Mouse (Mus musculus) liver (tissue): ENCODE data around the gene Dbil5.
"Not testable (repeated sequence)": the region's sequence is repeated elsewhere in the genome, so short reads cannot be mapped to it uniquely, and the experiment has no call there.

Experiments used
- DNase-seq: peaks from one replicate; pipeline ENCODE4 v3.0.0-alpha.2; 2020; ENCODE audit warnings: mixed read lengths

The Dbil5 gene

DNA sequence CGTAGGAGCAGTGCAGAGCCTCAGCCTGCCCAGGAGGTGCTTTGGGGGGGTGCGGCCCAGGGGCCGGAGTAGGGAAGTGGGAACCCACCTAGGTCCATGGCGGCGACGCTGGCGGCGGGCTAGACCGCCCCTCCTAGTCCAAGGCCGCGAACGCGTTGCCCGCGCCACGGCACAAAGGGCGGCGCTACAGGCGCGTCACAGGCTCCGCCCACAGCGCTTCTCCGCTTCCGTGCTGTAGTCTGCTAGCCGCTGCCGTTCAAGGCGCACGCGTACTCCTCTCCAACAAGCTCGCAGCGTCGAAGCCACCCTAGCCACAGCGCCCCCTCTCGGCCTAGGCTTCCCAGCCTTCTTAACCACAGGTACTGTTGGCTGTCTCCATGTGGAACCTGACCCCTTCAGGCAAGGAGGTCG, at the start of gene Dbil5, which contains the start of gene Gemin4:
Gene Dbil5, plus strand, starts transcription at position 219 of the 411 bp plus-strand sequence.
Gene Gemin4, minus strand, starts transcription at position 275 of the 411 bp plus-strand sequence.
- DNase-seq, result peak; percentile 97

DNA sequence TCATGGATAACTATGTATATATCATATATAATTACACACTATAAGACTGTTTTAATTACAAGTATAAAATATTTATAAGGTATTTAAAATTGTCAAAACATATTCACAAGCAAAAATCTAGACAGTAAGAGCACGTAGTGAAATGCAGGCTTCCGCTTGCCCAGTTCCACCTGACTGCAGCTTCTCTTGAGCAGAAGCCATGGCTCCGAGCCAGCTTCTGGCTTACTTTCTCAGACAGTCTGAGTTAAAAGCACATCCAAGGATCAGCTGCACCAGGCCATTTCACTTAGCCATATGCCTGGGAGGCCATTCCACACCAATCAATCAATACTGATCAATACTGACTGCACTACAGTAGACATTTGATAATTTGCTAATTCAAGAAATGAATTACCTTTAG, 48.4 kb upstream of the Dbil5 start:
- no peak for DNase-seq

DNA sequence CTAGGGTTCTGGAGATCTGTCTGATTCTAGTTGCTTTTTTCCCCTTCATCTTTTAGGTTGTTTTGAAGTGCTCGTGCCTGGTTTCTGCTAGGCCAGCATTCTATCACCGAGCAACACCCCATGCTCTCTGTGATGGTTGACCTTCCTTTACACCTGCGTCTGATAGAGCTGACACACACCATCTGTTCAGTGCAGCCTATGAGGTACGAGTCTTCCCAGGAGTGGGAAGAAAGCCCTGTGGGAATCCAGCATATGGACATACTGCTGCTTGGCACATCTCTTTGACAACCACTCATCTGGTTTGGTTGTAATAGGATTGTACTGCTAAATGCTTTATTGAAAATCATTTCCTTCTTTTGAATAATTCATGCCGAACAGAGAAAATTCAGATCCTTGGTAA, 47.2 kb upstream of the Dbil5 start:
- no peak for DNase-seq

DNA sequence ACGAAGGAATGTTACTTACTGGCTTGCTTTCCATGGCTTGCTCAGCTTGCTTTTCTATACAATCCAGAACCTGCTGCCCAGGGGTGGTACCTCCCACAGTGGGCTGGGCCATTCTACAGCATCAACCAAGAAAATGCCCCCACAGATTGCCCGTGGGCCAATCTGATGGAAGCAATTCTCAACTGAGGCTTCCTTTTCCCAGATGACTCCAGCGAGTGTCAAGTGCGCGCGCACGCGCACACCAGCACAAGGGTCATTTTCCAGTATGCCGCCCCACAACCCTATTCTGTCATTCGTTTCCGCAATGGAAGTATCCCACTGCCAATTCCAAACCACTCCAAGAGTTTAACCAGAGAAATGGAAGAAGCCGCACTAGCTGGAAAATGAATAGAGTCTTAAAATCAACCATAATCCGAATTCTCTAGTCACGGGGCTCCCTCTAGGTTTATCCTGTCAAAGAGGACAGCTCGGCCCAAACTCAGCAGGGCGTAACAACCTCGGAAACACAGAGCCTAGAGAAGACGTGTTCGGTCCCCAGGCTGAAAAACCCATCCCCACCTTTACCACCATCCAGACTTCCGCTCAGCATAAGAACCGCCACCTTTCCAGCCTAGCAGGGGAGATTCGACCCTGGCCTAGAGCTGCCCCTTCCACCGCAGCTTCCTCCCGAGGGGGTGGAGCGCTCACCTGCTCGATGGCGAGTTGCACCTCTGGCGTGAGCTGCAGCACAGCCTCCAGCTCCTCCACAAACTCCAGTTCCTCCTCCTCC, 38.5 kb upstream of the Dbil5 start:
- DNase-seq, result peak; percentile 53

DNA sequence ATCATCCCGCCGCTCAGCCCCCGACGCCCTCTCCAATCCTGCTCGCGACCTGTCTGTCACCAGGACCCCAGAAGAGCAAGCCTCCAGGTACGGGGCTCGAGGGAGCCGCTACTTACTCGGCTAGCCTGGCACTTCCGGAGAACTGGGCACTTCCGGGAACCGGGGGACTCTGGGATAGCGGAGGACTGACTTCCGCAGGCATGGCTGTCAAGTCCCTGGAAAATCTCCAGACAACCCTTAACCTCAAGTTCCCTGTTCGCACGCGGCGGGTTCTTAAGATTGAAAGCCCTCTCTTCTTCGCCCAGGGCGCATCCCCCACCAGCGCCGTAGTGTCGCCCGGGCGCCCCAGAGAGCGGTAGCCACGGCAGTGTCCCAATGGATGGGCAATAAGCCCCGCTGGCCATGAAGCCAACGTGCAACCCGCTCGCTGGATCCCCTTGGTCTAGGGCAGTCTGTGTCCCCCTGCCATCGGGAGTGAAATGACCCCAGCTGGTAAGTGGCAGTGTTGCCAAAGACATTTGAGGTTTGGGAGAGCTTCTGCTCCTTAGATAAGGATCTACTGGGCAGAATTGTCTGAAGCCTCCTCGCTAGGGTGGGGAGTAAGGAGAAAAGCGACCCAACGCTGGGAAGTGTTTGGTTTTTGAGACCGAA, 37.8 kb upstream of the Dbil5 start, which contains the start of the genes Vps53 and Fam57a:
Gene Vps53, minus strand, starts transcription at position 153 of the 651 bp plus-strand sequence.
Gene Fam57a, plus strand, starts transcription at position 177 of the 651 bp plus-strand sequence.
- DNase-seq, result peak; percentile 86

DNA sequence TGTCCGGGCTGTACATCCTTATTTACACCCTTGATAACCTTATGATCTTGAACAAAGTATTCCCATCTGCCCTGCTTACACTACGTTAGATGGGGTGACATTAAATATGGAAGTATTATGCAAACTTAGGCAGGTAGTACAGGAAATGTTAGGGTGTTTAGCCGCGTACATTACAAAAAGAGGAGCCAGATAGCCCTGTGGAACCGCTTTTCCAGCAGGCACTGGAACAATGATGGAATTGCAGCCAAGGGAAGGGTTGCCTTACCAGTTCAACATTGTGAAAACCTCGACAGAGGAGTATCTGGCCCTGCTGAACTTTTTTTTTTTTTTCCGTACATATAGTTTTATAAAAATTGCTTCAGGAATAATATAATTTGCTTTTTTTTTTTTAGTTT, 37.3 kb upstream of the Dbil5 start:
- no peak for DNase-seq

DNA sequence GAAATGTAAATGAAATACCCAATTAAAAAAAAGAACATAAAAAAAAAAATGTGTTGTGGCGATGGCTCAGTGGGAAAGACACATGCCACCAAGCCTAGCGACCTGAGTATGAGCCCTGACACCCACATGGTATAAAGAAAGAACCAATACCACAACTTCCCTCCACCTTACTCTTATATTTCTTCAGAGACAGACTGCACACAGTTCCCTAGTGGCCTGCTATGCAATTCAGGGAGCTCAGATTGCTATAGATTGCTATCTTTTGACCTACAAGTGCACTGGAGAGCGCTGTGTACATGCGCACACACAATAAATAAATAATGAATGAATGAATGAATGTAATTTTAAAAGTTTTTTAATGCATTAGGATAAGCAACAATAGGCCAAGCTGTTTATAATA, 33.7 kb upstream of the Dbil5 start:
- no peak for DNase-seq

DNA sequence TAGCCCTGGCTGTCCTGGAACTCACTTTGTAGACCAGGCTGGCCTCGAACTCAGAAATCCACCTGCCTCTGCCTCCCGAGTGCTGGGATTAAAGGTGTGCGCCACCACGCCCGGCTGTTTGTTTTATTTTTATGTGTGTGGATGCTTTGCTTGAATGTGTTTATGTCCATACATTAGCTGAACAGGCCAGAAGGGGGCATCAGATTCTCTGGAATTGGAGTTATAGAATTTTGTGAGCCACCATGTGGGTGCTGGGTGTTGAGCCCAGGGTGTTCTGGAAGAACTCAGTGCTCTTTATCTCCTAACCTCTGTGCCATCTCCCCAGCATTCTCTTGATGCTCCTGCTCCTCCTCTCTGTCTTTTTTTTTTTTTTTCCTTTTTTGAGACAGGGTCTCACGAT, 30.5 kb upstream of the Dbil5 start:
- no peak for DNase-seq

DNA sequence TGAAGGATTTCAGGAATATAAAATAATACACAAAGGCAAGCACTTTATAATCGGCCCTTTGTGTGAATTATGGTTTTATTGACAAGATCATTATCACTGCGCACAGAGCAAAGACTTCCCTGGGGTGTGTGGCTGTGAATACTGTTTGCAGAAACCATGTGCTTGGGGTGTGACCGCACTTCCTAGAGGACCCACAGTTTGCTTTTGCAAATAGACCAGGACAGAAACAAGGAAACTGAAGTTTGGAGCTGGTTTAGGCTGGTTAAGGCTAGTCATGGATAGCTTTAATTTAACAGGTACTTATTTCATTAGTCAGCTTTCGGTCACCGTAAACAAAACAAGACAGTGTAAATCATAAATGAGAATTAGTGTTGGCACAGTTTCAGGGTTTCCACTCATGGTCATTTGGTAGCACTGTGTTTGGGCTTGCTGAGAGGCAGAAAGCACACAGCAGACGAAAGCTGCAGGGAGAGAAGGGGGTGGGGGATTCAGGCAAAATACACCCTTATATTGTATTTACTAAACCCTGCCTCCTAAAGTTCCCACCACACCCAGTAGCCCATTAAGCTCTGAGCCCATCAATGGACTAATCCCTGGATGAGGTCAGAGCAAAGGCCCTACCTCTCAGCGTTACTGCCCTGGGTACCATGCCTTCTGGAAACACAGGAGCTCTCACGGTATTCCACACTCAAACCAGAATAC, 21.0 kb upstream of the Dbil5 start:
- DNase-seq, result no peak

DNA sequence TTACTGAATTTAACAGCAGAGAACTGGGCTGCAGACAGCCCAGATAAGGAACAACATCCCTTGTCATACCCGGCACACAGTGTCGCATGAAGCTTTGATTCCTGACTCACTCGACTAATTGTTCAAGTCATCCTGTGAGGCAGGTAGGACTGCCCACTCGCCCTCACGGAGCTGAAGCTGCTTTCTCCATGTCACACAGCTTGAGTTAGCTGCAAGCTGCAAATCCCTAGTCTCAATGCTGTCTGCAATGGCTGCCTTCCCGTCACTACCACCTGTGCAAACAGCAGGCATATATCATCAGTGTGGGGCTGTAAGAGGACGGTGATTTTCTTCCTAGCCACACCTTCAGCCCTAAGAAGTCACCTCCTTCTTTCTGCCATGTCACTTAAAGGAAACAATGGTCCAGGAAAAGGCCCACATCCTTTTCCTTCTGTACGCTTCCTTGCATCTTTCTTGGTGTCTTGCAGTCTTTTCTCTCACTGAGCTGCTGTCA, 20.4 kb upstream of the Dbil5 start:
- DNase-seq, result no peak

DNA sequence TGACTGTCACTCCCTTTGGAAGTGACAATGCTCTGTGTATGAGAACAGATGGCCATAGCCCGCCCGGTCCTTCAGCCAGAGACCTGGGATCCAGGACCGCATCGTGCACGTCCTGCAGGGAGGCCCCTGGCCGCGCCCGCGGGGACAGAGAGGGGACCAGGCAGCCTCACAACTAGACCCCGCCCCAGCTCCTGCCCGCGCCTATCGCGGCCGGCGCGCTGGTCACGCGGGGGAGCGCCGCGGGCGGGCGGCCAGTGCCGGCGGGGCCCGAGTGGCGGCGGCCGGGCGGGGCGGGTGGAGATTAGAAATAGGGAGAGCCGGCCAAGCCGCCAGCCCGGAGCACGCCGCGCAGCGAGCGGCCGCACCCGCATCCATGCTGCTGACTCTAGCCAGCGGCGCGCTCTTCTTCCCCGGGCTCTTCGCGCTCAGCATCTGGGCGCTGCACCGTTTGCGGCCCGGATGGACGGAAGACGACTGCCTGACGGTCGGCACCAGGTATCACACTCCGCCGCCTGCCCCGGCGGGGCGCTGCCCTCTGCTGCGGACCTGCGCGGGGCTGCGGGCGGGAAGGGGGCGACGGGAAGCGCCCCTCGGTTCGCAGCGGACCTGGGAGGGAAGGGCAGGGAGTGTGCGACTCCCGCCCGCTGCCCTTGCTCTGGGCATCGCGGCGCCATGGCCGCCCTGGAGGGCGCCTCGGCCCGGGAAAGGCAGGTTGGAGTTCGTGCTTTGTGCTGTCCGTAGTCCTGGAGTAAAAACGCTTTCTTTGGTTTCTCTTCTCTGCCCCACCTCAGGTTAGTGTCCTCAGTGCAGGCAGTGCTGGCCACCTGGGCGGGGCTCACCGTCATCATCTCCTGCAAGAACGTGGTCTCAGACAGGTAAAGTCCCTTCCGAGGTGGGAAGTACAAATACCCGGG, 15.4 kb upstream of the Dbil5 start:
- DNase-seq, result peak; percentile 83

DNA sequence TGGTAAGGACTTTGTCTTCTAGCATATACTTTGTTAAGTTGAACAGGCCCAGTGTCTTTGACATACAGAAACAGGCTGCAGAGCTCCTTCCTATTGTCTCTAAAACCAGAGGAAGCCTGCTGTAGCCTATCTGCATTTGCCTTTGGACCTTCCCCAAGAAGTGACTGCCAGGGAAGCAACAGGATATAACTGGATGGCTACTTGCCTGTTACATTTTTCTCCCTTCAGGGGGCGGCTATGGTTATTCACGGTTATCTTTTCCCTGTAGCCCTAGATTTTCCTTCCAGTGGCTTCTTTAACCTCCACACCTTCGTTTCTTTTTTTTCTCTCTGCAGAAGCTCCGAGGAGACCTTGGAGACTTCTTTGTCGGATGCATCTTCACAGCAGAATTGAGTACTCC, 10.6 kb upstream of the Dbil5 start:
- no peak for DNase-seq

DNA sequence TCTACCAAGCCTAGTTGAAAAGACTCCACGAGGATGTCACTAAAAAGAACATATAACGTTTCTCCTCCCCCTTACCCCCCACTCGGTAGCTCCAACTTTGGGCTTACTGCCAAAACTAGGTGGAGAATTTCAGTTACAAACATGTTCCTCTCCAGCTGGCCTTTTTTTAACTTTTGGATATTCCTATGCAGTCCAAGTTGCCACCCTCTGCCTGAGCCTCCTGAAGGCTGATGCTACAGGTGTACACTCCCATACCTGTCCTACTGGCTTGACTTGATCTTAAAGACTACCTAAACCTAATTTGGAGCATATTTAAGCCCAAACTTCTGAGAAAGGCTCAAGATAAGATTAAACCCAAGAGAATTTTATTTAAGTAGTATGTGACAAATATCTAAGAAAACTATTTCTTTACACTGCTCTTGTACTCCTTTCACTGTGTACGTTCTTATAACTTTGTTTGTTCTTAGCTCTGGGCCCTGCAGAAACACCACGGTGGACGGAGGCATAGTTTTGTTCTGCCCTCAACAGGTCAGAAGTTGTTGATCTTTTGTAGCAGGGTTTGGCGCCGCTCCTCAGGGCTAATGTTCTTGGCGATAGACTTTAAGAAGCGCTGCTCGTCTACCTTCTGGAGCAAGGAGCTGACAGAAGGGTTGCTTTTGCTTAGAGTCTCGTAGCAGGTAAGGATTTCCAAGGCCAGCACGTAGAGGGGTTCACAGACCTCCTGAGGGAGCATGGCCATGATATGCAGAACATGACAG, 7.0 kb upstream of the Dbil5 start:
- no peak for DNase-seq

DNA sequence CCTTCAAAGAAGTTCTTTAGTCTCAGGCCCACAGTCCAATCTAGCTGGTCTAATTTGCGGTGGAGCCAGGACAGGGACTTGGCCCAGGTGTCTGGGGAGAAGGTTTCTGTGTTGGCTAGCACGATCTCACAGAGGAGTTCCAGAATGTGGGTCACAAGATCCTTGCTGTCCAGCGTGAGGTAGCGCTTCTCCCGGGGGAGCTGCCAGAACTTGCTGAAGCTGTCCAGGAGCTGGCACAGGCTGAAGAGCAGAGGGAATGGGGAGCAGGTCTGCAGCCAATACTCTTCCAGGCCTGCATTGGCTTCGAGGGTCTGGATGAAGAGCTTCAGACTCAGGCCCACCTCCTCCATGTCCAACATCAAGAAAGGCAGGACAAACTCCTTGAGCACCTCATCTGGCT, 5.8 kb upstream of the Dbil5 start:
- DNase-seq, result not testable (repeated sequence)

DNA sequence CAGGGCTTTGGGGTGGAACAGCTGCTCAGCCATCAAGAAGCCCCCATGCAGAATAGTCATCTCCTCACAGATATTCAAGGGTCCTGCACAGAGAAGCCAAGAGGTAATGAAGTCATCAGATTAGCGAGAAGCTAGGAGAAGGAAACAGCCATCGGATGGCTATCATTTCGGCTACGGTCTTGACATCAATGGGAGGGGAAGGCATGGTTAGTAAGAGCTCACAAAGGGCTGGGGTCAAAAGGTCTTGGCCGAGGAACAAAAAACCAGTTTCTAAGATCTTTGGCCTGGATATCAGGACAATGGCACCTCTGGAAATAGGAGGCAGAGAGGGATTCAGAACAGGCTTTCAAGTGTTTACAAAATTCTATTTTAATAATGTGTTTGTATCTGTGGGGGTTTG, 3.6 kb upstream of the Dbil5 start:
- no peak for DNase-seq

DNA sequence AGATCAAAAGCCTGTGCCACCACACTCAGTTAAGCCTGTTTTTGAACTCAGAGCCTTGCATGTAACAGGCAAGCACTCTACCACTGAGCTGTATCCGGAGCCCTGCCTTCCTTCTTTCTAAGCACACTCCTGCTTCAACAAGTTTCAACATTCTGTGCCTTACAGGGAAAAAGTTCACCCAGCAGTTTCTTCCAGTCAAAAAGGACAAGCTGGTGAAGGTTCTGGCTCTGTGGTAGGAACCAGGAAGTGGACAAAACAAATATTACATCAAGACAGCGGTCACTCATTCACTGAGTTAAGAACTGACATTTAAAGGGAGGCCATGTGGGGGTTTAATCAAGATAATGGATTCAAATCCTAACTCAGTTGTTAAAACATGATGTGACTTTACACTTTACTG, 2.4 kb upstream of the Dbil5 start:
- no peak for DNase-seq

DNA sequence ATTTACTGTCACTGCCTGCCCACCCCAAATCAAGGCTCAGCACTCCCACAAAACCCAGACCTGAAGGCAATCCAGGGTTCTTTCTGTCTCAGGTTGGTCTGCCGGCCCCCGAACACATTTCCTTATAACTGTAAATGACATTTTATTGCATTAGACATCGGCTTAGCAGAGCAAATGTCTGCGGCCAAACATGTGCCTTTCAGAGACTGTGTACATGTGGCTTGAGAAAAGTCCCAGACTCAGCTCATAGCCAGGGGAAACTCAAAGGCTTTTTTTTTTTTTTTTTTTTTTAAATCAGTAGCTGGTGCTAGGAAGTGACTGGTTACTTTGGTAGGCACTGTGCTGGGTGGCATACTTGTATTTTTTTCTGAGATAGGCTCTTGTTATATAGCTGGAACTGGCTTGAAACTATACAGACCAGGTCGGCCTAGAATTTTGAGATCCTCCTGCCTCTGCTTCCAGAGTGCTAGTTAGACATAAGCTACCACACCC, 1.3 kb upstream of the Dbil5 start:
- DNase-seq, result no peak

DNA sequence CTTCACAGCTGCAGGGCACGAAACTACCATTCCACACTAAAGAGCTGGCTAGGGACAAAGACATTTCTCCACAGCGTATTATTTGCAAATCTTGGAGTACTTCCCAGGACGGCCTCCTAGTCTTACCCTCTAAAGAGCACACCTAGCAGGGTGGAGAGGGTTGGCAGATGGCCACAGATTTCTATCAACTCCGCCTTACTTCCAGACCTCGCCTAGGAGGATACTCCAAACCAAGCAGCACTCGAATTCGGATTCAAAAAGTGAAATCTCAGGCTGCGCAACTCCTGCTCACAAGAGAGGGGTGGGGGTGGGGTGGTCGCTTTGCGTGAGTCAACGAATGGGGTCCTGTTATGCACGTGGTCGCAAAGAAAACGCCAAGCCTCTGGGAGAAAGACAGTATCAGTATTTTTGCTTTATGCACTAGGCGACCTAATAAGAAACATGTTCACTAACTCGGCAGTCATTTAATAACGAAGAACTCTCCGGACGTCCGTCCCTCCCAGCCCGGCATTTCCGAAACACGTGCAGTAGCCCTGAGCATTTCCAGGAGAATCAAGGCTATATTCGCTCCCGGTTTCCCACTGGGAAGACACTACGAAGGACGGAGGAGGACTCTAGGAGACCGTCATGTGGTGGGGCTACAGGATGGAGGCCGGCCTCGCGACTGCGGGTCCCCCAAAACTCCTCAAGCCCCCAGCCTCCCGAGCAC, 573 bp upstream of the Dbil5 start:
- peak; percentile 23 for DNase-seq

DNA sequence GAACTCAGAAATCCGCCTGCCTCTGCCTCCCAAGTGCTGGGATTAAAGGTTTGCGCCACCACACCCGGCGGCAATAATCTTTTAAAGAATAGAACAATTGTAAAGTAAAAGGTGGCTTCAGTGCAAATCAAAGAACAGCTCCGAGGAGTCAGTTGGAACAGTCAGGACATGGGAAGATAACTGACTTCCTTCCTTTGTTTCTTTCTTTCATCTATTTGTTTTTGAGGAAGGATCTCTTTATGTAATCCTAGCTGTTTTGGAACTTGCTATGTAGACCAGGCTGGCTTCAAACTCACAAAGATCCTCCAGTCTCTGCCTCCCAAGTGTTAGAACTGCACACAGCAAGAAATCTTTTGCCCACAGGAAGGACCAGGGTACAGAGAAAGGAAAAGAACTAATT, 7.2 kb downstream of the Dbil5 start:
- no peak for DNase-seq

DNA sequence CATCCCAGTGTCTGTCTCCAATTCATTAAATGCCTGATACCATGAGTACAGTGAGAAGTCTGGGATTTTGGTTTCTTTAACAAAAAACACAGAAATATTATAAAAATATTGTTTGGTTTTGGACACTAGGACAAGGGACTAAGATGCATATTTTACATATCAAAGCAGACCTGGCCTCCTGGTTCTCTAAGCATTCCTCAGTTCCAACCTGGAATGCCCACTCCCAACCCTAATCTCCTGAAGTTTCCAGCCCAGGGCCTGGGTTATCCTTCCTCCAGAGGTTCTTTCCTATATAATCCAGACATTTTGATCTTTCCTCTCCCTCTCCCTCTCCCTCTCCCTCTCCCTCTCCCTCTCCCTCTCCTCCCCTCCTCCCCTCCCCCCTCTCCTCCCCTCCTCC, 7.6 kb downstream of the Dbil5 start:
- DNase-seq, result no peak

DNA sequence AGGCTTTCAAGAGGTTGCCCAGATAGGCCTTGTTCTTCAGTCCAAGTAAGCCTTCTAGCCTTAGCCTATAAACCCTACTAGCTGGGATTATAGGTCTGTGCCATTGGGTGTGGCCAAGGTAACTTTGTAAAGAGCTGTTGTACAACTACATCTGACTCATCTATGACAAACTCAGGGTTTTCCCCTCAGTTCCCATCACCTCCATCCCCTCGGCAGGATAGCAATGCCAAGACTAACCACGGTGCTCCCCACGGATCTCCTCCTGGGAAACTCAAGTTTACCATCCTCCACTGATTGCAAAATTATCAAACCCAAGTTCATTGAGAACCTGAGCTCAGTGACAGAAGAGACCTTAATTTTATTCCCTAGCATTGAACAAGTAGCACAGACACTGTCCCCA, 18.7 kb downstream of the Dbil5 start:
- DNase-seq, result no peak
